Mouse (Mus musculus): Measurements from ENCODE around the gene Zscan12. TPM values are rescaled to one million over a fixed set of nuclear protein-coding genes. Genes with fewer than 3 reads are reported as not detected.

Gene Zscan12
- 10 to 100 TPM in 1 of 2 experiments, 1 to 10 TPM in 1; 8.2 to 10.4 TPM for polyA plus RNA-seq (2017; shearing (Covaris generic))

DNA sequence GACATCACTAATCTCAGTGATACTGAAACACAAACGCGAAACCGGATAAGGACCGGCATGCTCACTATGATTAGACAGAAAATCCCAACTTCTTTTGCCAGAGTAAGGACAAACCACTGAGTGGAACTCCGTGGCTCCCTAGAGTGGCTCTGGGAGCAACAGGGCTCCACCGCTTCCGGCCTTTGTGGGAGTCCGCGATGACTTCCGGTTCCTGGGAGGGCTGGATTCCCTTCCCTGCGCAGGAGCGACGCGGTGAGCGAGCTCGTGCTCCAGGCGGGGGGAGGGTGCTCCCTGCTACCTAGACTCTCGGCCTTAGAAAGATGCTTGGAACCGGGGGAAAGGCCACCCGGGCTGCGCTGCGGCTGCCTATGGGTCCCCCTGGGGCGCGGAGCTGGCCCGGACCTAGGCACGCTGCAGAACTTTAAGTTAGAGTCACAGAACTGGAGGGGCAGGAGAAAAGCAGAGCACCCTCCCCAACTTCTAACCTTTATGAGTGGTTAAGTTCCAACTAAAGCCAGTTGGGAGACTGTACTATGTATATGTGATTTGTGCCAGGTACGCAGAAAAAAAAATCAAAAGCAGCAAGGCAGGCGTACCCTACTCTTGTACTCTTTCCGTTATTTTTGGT lies at the start of gene Zscan12:
Zscan12 (plus strand) TSS at position 200 of the 628 bp plus-strand sequence.

DNA sequence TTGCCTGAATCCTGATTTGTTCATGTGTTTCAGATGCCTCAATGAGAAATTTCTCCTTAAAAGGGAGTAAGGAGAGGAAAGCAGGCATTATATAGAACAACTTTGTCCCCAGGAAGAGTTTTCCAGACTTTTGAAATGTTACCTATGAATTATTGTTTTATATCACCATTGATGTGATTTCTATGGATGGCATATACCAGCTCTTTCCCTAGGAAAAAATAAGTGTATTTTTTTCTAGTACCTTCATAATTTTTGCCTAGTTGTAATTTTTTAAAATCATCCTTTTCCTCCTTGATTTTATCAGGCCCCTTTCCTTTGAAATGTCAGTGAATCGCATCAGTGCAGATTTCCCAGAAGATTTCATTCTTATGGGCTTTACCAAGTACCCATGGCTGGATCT lies 16.0 kb upstream of the Zscan12 start, which contains the start of gene Olfr1367:
Olfr1367 (plus strand) TSS at position 301 of the 400 bp plus-strand sequence.

DNA sequence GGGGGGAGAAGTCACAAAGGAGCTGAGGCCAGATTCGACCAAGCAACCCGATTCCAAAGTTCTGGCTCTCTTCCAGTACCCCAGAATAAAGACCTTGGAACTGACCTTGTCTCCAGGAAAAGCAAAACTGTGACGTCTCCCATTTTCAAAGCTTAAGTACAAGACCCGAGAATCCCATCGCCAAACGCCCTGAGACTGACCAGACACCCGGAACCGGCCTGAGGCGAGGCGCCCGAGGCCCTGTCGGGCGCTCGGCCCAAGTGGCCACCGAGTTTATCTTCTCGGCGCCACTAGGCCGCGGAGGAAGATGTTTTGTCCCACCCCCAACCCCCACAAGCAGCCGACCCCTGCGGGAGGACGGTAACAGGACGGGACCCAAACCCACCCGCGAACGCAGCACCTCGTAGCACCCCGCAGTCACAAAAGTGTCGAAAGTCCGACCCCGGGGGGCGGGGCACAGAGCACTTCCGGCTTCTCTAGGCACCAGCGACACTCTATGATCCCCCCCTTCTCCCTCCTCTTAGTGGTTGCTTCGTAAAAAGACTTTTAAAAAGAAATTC lies 39.7 kb downstream of the Zscan12 start, which contains the start of gene Zkscan3:
Zkscan3 (minus strand) TSS at position 469 of the 560 bp plus-strand sequence.

Other genes starting within 250 kb of the Zscan12 start
- gene Olfr263, start 233.2 kb upstream of the Zscan12 start, polyA plus RNA-seq (2017; shearing (Covaris generic)): not detected
- not detected for gene Olfr1368, start 217.0 kb upstream of the Zscan12 start, polyA plus RNA-seq (2017; shearing (Covaris generic))
- 100 to 1,000 TPM; 118 to 119 TPM for gene Trim27, start 183.4 kb upstream of the Zscan12 start, polyA plus RNA-seq (2017; shearing (Covaris generic))
- gene Gpx5, start 70.1 kb upstream of the Zscan12 start, polyA plus RNA-seq (2017; shearing (Covaris generic)): under 1 TPM; 0.29 to 0.31 TPM
- gene Gpx6, start 50.7 kb upstream of the Zscan12 start, polyA plus RNA-seq (2017; shearing (Covaris generic)): under 1 TPM in 1 of 2 experiments, not detected in 1; 0.31 TPM
- not detected for gene Olfr1367, start 15.9 kb upstream of the Zscan12 start, polyA plus RNA-seq (2017; shearing (Covaris generic))
- 10 to 100 TPM; 44.2 to 52.5 TPM for gene Zkscan3, start 39.9 kb downstream of the Zscan12 start, polyA plus RNA-seq (2017; shearing (Covaris generic))
- under 1 TPM; 0.37 to 0.53 TPM for gene Pgbd1, start 78.2 kb downstream of the Zscan12 start, polyA plus RNA-seq (2017; shearing (Covaris generic))
- gene Zscan26, start 90.9 kb downstream of the Zscan12 start, polyA plus RNA-seq (2017; shearing (Covaris generic)): 1 to 10 TPM; 4.8 to 5.5 TPM
- gene Nkapl, start 105.7 kb downstream of the Zscan12 start, polyA plus RNA-seq (2017; shearing (Covaris generic)): not detected
- gene Zkscan4, start 116.1 kb downstream of the Zscan12 start, polyA plus RNA-seq (2017; shearing (Covaris generic)): not detected
- not detected for gene Gm10065, start 116.6 kb downstream of the Zscan12 start, polyA plus RNA-seq (2017; shearing (Covaris generic))
- under 1 TPM; 0.18 TPM for gene AK157302, start 132.4 kb downstream of the Zscan12 start, polyA plus RNA-seq (2017; shearing (Covaris generic))
- gene Gm11273, start 138.6 kb downstream of the Zscan12 start, polyA plus RNA-seq (2017; shearing (Covaris generic)): 10 to 100 TPM; 17.3 to 21.5 TPM
- 1 to 10 TPM; 3.9 to 5.7 TPM for gene Zkscan8, start 168.3 kb downstream of the Zscan12 start, polyA plus RNA-seq (2017; shearing (Covaris generic))
- gene Olfr1366, start 180.0 kb downstream of the Zscan12 start, polyA plus RNA-seq (2017; shearing (Covaris generic)): not detected
- gene Olfr1535, start 197.1 kb downstream of the Zscan12 start, polyA plus RNA-seq (2017; shearing (Covaris generic)): under 1 TPM; 0.08 to 0.29 TPM
- not detected for gene Olfr1364, start 218.9 kb downstream of the Zscan12 start, polyA plus RNA-seq (2017; shearing (Covaris generic))